Mouse (Mus musculus) liver, embryonic 11.5 days (tissue): ENCODE data around the gene Nhlrc4. TPM values are rescaled to one million over a fixed set of nuclear protein-coding genes. Genes with fewer than 3 reads are reported as not detected.

Experiments used
- ATAC-seq: fragments of 200-750 bp; cut with Nextera tagmentation; replicated peaks from 2 replicates; pipeline ENCODE4 v1.8.0; 2017; ENCODE audit warnings: moderate number of reproducible peaks, mild to moderate bottlenecking, moderate TSS enrichment, moderate library complexity; ENCODE audit not compliant: low FRiP score
- DNase-seq: peaks from one replicate; pipeline ENCODE4 v3.0.0-alpha.2; 2017; ENCODE audit warnings: low spot score
- H3K27ac ChIP-seq: fragments of 300-500 bp; sonication (generic); 2 replicates; pipeline ENCODE4 v1.5.1; 2014; ENCODE audit warnings: mild to moderate bottlenecking, low read depth, low read length, control low read depth
- H3K27me3 ChIP-seq: fragments of 300-500 bp; sonication (generic); replicated peaks from 2 replicates; pipeline ENCODE4 v1.6.1; 2014; ENCODE audit warnings: low read length, mixed read lengths; ENCODE audit not compliant: control insufficient read depth, insufficient read depth
- H3K36me3 ChIP-seq: fragments of 300-500 bp; sonication (generic); 2 replicates; pipeline ENCODE4 v1.6.1; 2014; ENCODE audit warnings: mild to moderate bottlenecking, low read length, moderate library complexity, mixed read lengths; ENCODE audit not compliant: control insufficient read depth, insufficient read depth
- H3K4me1 ChIP-seq: fragments of 300-500 bp; sonication (generic); replicated peaks from 2 replicates; pipeline ENCODE4 v1.6.1; 2014; ENCODE audit warnings: low read length, mixed read lengths; ENCODE audit not compliant: control insufficient read depth, insufficient read depth
- H3K4me2 ChIP-seq: fragments of 300-500 bp; sonication (generic); 2 replicates; pipeline ENCODE4 v1.6.1; 2014; ENCODE audit warnings: mild to moderate bottlenecking, control low read depth, moderate library complexity
- H3K4me3 ChIP-seq: fragments of 300-500 bp; sonication (generic); 2 replicates; pipeline ENCODE4 v1.5.1; 2014; ENCODE audit warnings: low read depth, low read length, control low read depth
- H3K9ac ChIP-seq: fragments of 300-500 bp; sonication (generic); 2 replicates; pipeline ENCODE4 v1.6.1; 2014; ENCODE audit warnings: low read depth, low read length, control low read depth
- H3K9me3 ChIP-seq: fragments of 300-500 bp; sonication (generic); 2 replicates; pipeline ENCODE4 v1.6.1; 2016; ENCODE audit warnings: low read length, inconsistent platforms, mixed read lengths; ENCODE audit not compliant: control insufficient read depth
- WGBS: fragments of 180-500 bp; shearing (Covaris S2); extraction: QIAGEN DNeasy Blood & Tissue Kit; methylation state at CpG from one replicate; pipeline ENCODE4 v1.1.7; 2014; 5-methylcytosine and 5-hydroxymethylcytosine counted together
- polyA plus RNA-seq: library from polyadenylated mRNA; unstranded; fragments of >200 nt; fragmentation: Nextera tagmentation; extraction: Ambion mirVana; gene quantifications from 2 replicates; pipeline ENCODE4 v1.2.1, GENCODE M21; 2014

Nhlrc4 gene
- polyA plus RNA-seq: 0.85 and 1.4 TPM in 2 replicates

DNA sequence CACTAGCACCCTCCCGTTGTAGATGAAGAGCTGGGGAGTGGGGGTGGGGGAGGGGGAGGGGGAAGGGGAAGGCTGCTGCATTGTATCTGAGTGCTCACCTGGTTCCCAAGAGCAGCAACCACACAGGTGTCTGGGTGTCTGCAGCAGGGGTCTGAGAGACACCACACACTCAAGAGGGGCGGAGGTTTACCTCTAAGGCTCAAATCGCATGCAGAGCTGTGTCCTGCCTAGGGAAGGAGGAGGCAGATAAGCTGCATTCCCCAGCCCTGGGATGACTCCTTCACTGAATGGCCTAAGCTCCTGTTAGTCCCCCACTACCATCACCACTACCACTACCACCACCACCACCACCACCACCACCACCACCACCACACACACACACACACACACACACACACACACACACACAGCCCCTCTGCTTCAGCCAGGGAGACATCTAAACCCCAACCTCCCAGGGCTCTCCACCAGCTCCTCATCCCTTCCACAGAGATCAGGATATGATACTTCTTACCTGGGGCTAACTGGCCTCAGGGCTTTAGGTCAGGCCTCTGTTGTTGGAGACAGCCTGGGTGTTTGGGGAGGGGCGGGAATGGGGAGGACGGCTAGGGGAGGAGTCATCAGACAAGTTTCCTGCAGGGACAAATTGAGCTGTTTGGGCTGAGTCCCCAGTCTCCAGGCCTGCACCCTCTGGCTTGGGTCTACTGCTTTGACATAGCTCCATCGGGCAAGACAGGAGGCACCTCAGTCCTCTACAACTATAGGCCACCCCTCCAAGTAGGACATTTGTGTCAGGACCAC, at the start of gene Nhlrc4, which contains the start of gene Pigq:
Gene Nhlrc4, minus strand, starts transcription at position 596 of the 798 bp plus-strand sequence.
Gene Pigq, minus strand, starts transcription at position 571 of the 798 bp plus-strand sequence.
- H3K9ac ChIP-seq: peak within 1 kb of the TSS; percentile 61
- no peak for DNase-seq

DNA sequence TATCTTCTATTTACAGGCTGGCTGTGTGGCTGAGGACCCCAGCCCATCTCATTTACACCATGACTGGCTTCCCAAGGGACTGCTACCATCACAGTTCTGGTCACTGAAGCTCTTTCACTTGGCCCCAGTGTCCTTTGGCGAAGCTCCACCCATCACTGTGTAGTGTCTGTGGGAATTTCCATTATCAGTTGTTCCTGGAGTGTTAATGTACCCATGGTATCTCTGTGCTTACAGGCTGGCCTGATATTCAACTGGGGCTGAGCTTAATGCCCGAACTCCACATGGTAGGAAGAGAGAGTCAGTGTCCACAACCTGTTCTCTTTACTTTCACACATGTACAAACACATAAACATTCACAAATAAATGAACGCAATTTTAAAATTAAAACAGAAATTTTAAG, 48.7 kb upstream of the Nhlrc4 start:
- H3K36me3 ChIP-seq: peaks cover 3% of the 10 kb centered on the region; the same call in 1 of the 2 replicates
- DNase-seq (no peak), ATAC-seq (peak; percentile 61; the same call in 1 of the 2 replicates)
- H3K9me3 ChIP-seq: no peaks in the 10 kb centered on the region
- H3K4me3 ChIP-seq: no peak overlapping the region
- peaks cover 8% of the 10 kb centered on the region; the same call in 1 of the 2 replicates for H3K4me1 ChIP-seq
- WGBS: 62% methylated on average over 3 of the region's 3 CpGs
- H3K27ac ChIP-seq: no peak overlapping the region
- no peak overlapping the region for H3K9ac ChIP-seq
- H3K4me2 ChIP-seq: no peak overlapping the region
- H3K27me3 ChIP-seq: no peaks in the 10 kb centered on the region

More for the DNA sequence above, at the start of gene Nhlrc4, which contains the start of gene Pigq:
- peak within 1 kb of the TSS; percentile 78 for H3K4me3 ChIP-seq
- no peaks in the 10 kb centered on the region for H3K9me3 ChIP-seq
- peaks cover 2% of the 10 kb centered on the region; the same call in 1 of the 2 replicates for H3K36me3 ChIP-seq
- 45% methylated on average over 6 of the region's 6 CpGs for WGBS
- H3K4me2 ChIP-seq: peak within 1 kb of the TSS; percentile 79
- peak within 1 kb of the TSS; percentile 93 for H3K27ac ChIP-seq
- H3K4me1 ChIP-seq: peaks cover 55% of the 10 kb centered on the region
- H3K27me3 ChIP-seq: no peaks in the 10 kb centered on the region; the same call in 1 of the 2 replicates
- ATAC-seq: peak; percentile 38; the same call in 1 of the 2 replicates

DNA sequence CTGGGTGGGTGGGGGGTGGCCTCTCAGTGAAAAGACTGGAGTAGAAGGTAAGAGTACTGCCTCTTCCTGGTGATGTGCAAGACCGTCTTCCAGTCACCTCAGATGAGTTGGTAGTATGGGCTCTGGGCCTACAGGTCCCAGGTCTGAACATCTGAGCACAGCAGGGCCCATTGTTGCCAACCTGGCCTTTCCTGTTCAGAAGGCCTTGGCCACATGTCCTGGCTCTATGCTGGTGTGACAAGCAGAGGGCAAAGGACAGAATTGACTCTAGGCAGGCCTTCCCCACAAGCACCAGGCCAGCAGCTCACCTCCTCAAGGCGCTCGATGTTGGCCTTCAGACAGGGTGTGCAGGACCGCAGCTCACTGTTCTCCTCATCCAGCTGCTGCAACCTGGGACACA, 47.5 kb upstream of the Nhlrc4 start:
- no peak for ATAC-seq
- H3K36me3 ChIP-seq: peaks cover 3% of the 10 kb centered on the region; the same call in 1 of the 2 replicates
- 99% methylated on average over 4 of the region's 4 CpGs for WGBS

DNA sequence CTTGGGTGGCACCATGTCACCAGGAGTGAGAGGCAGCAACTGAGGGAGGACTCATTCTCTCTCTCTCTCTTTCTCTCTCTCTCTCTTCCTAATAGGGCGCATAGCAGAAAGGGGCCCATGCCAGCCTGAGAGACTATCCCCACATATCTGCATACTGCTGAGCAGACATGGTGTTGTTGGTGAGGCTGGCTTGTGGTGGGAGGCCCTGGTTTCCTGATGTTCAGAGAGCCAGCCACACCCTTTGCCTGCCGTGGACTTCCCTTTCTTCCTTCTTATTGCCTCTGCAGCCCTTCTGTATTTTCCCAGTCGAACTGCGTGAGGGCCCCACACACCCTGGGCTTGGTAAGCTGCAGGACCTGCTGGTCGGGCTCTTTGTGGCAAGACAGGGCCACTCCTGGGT, 45.6 kb upstream of the Nhlrc4 start:
- no peak overlapping the region for H3K4me3 ChIP-seq
- peaks cover 8% of the 10 kb centered on the region; the same call in 1 of the 2 replicates for H3K4me1 ChIP-seq
- WGBS: 44% methylated on average over 5 of the region's 5 CpGs
- no peak for DNase-seq
- H3K9me3 ChIP-seq: no peaks in the 10 kb centered on the region
- peak overlapping the region; percentile 11; the same call in 1 of the 2 replicates for H3K4me2 ChIP-seq
- no peak for ATAC-seq
- peaks cover 3% of the 10 kb centered on the region; the same call in 1 of the 2 replicates for H3K36me3 ChIP-seq
- H3K27me3 ChIP-seq: no peaks in the 10 kb centered on the region
- H3K9ac ChIP-seq: no peak overlapping the region
- H3K27ac ChIP-seq: no peak overlapping the region

More for the DNA sequence above, 47.5 kb upstream of the Nhlrc4 start:
- Histone ChIP-seq H3K4me2 (no peak overlapping the region), H3K9ac (no peak overlapping the region), H3K9me3 (no peaks in the 10 kb centered on the region), H3K27ac (no peak overlapping the region), H3K27me3 (no peaks in the 10 kb centered on the region), H3K4me3 (no peak overlapping the region), H3K4me1 (peaks cover 8% of the 10 kb centered on the region; the same call in 1 of the 2 replicates)
- no peak for DNase-seq

DNA sequence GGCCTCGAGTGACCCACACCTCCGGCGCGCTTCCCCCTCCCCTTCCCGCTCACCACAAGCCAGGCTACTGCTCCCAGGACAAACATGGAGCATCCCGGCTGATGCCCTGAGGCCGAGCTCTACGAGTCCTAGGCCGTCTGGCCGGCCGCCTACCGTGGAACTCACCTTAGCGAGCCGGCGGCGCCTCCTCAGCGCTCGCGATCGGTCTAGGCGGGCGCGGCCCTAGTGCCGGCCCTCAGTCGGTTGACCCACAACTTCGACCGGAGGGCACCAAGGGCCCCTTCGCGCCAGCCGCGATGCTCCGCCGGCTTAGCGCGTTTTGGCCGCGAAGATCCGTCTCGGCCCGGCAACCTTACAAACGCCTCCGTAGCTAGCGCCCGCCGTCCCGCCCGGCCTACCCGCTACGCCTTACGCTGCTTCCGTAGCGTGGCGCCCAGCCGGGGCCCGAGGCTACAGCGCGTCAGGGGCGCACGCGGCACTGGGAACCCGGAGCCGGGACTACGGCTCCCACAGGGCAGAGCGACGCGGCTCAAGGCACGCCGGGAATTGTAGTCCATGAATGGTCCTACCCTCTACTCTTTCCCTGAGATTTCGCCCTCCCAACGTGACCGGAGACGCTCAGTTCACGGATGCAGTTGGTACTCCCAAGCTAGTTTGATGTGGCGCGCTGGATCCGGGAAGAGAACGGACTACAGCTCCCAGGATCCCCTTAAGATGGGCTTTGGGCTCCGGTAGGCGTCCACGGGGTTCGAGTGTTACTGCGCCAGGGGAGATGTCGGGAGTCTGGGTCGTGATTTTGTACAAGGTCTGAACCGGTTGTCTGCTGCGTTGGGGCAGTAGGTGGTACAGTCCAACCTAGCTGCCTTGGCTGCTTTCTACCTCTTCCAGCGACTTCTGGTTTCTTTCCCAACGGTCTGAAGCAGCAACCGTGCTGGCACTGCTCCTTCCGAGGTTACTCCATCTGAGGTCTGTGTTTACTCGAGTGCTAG, 40.8 kb upstream of the Nhlrc4 start, which contains the start of gene Capn15:
Gene Capn15, minus strand, starts transcription at position 491 of the 989 bp plus-strand sequence.
- peak within 1 kb of the TSS; percentile 93 for H3K4me3 ChIP-seq

DNA sequence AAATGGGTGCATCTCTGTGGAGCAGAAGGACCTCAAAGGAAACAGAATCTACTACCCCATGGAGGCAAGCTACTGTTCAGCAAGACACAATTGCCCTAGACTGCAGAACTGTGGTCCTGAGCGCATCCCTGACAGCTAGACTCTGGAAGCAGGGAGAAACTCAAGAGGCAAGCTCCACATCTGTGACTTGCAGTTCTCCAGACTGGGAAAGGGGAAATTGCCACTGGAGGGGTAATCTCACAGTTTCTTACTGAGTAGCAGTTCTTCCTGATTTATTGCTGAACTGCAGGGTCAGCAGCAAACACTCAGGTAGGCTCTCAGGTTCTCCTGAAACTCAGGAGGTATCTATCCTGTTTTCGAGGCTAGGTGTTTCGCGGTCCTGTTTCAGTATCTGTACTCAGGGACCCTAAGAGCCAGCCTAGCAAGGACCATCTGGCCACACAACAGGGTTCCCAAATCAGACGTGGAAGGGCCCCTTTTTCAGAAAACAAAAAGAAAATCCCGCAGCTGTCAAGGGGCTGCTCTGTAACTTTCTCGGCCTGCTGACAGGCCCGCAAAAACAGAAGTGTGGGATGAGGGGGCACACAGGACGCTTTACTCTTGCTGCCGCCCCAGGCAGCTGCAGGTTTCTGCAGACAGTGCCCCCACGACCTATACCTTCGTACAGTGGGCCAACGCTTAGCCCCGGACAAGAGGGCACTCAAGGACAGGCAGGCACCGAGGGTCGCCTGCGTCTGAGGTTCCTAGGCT, 40.0 kb upstream of the Nhlrc4 start:
- DNase-seq: no peak
- no peaks in the 10 kb centered on the region for H3K9me3 ChIP-seq
- 11% methylated on average over 17 of the region's 17 CpGs for WGBS
- H3K27me3 ChIP-seq: no peaks in the 10 kb centered on the region
- peak overlapping the region; percentile 79 for H3K27ac ChIP-seq
- no peak for ATAC-seq
- peak overlapping the region; percentile 93 for H3K4me3 ChIP-seq
- peak overlapping the region; percentile 94 for H3K9ac ChIP-seq
- H3K36me3 ChIP-seq: no peaks in the 10 kb centered on the region; the same call in 1 of the 2 replicates
- peaks cover 24% of the 10 kb centered on the region for H3K4me1 ChIP-seq
- H3K4me2 ChIP-seq: peak overlapping the region; percentile 95

More for the DNA sequence above, 40.8 kb upstream of the Nhlrc4 start, which contains the start of gene Capn15:
- H3K4me2 ChIP-seq: peak within 1 kb of the TSS; percentile 95
- H3K27me3 ChIP-seq: no peaks in the 10 kb centered on the region
- H3K36me3 ChIP-seq: no peaks in the 10 kb centered on the region; the same call in 1 of the 2 replicates
- WGBS: under 1% methylated on average over 91 of the region's 91 CpGs
- H3K27ac ChIP-seq: peak within 1 kb of the TSS; percentile 79
- H3K9me3 ChIP-seq: no peaks in the 10 kb centered on the region
- ATAC-seq: peak; percentile 97
- peak within 1 kb of the TSS; percentile 94 for H3K9ac ChIP-seq
- peaks cover 27% of the 10 kb centered on the region for H3K4me1 ChIP-seq
- peak; percentile 87 for DNase-seq

DNA sequence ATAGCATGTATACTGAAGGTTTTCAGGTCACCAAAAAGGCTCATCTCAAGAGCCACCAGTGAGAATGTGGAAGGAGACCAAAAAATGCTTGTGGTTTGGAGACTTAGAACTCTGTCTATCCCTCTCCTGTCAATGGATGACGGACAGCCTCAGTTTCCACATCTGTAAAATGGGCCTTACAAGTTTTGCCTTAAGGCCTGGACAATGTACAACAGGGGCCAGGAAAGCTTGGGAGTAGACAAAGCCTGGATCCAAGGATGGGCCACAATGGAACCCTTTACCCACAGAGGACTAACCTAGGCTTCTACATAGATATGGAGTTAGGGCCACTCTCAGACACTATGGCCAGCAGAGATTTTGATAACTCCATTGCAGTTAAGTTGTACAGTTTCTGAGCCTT, 39.3 kb upstream of the Nhlrc4 start:
- WGBS: 91% methylated on average over 1 of the region's 1 CpGs
- Histone ChIP-seq H3K27ac (no peak overlapping the region), H3K4me2 (peak overlapping the region; percentile 95), H3K9me3 (no peaks in the 10 kb centered on the region), H3K4me3 (peak overlapping the region; percentile 93), H3K36me3 (no peaks in the 10 kb centered on the region), H3K9ac (no peak overlapping the region), H3K4me1 (peaks cover 24% of the 10 kb centered on the region), H3K27me3 (no peaks in the 10 kb centered on the region)
- DNase-seq (no peak), ATAC-seq (no peak)
